In genomic region chr5:65175035-65175917, GRCm38 (mm10) we compare ENCODE assay signal across 9 mouse cellular contexts. TPM values are rescaled to one million over a fixed set of nuclear protein-coding genes. Genes with fewer than 3 reads are reported as not detected.
DNase-seq lines count a peak whose midpoint lies in the region; ATAC-seq lines count a peak whose summit lies in the region.
"Had no signal": no experiment of that assay in that cellular context is flagged by ENCODE, and none has a peak within 500 bp of the region (broad histone marks: within the 10 kb centered on the region; RNA-seq: fewer than 3 reads in every experiment).

No protein-coding gene starts in this region.

- 0 out of 2 replicates have a peak overlapping the region, but pooled peaks have one; percentile 11 for H3K27ac ChIP-seq in midbrain, embryonic 11.5 days (ENCODE audit: low read depth, low read length)
- H3K27ac ChIP-seq in midbrain, embryonic 10.5 days (replicated peaks) = no peak overlapping the region; the same call in 1 of the 2 replicates
- no peak overlapping the region for H3K27ac ChIP-seq in embryonic facial prominence, embryonic 15.5 days (replicated peaks)
- H3K27ac ChIP-seq in liver, embryonic 16.5 days (ENCODE audit: low read length) = no peak overlapping the region
- H3K27ac ChIP-seq: macrophage had no signal

- H3K4me1 ChIP-seq in midbrain, embryonic 11.5 days (ENCODE audit: control insufficient read depth, insufficient read depth, low read length) = peaks cover 4% of the 10 kb centered on the region; the same call in 1 of the 2 replicates
- H3K4me1 ChIP-seq in midbrain, embryonic 10.5 days = peaks cover 11% of the 10 kb centered on the region; the same call in 1 of the 2 replicates
- H3K4me1 ChIP-seq in embryonic facial prominence, embryonic 15.5 days = no peaks in the 10 kb centered on the region
- H3K4me1 ChIP-seq in liver, embryonic 16.5 days (ENCODE audit: control insufficient read depth, low read depth, low read length) = no peaks in the 10 kb centered on the region

- H3K4me2 ChIP-seq in midbrain, embryonic 11.5 days = peak overlapping the region; percentile 7; the same call in 1 of the 2 replicates
- 0 out of 2 replicates have a peak overlapping the region, but pooled peaks have one; percentile 8 for H3K4me2 ChIP-seq in embryonic facial prominence, embryonic 15.5 days (replicated peaks)
- peak overlapping the region; percentile 32; the same call in 1 of the 2 replicates for H3K4me2 ChIP-seq in liver, embryonic 16.5 days (ENCODE audit: low read depth, low read length)

- H3K4me3 ChIP-seq in midbrain, embryonic 11.5 days (ENCODE audit: low read depth, low read length) = no peak overlapping the region
- no peak overlapping the region for H3K4me3 ChIP-seq in midbrain, embryonic 10.5 days
- H3K4me3 ChIP-seq in embryonic facial prominence, embryonic 15.5 days (replicated peaks) = no peak overlapping the region
- 0 out of 2 replicates have a peak overlapping the region, but pooled peaks have one; percentile 1 for H3K4me3 ChIP-seq in liver, embryonic 16.5 days (ENCODE audit: low read depth, low read length)

- DNase-seq in midbrain, embryonic 11.5 days (ENCODE audit: low spot score, missing footprints) = peak; percentile 61
- DNase-seq in midbrain, embryonic 10.5 days (ENCODE audit: low spot score) = no peak
- peak; percentile 39 to 45 for DNase-seq in kidney, postnatal 25 days
- peak; percentile 72 for DNase-seq in right cerebral cortex, postnatal 25 days
- no peak for DNase-seq in testis, postnatal 10 days (ENCODE audit: low spot score)
- DNase-seq in urinary bladder, postnatal 36 days (ENCODE audit: low spot score in 2 of 2) = no peak

- WGBS in midbrain, embryonic 11.5 days = 69% methylated on average over 26 of the region's 26 CpGs
- WGBS in midbrain, embryonic 10.5 days = 69% methylated on average over 26 of the region's 26 CpGs
- 64% methylated on average over 26 of the region's 26 CpGs for WGBS in embryonic facial prominence, embryonic 15.5 days
- WGBS in liver, embryonic 16.5 days (ENCODE audit: insufficient replicate concordance) = 60% methylated on average over 26 of the region's 26 CpGs

- no peak; the same call in 1 of the 2 replicates for ATAC-seq in midbrain, embryonic 11.5 days (ENCODE audit: low FRiP score)
- ATAC-seq in embryonic facial prominence, embryonic 15.5 days (ENCODE audit: insufficient number of reproducible peaks, low FRiP score, low TSS enrichment, low read depth) = no peak
- ATAC-seq in liver, embryonic 16.5 days (ENCODE audit: low read depth) = peak; percentile 59

- no peaks in the 10 kb centered on the region for H3K9me3 ChIP-seq in midbrain, embryonic 11.5 days (ENCODE audit: control insufficient read depth, low read length)
- H3K9me3 ChIP-seq in midbrain, embryonic 10.5 days (replicated peaks) = no peaks in the 10 kb centered on the region
- H3K9me3 ChIP-seq in embryonic facial prominence, embryonic 15.5 days (replicated peaks) = no peaks in the 10 kb centered on the region
- H3K9me3 ChIP-seq in liver, embryonic 16.5 days (replicated peaks; ENCODE audit: control insufficient read depth, low read length) = no peaks in the 10 kb centered on the region

- no peaks in the 10 kb centered on the region for H3K36me3 ChIP-seq in midbrain, embryonic 11.5 days (ENCODE audit: control insufficient read depth, insufficient read depth, low read length)
- no peaks in the 10 kb centered on the region for H3K36me3 ChIP-seq in midbrain, embryonic 10.5 days
- H3K36me3 ChIP-seq in embryonic facial prominence, embryonic 15.5 days = no peaks in the 10 kb centered on the region
- H3K36me3 ChIP-seq in liver, embryonic 16.5 days (ENCODE audit: control insufficient read depth, insufficient read depth) = no peaks in the 10 kb centered on the region

- H3K27me3 ChIP-seq in midbrain, embryonic 11.5 days (ENCODE audit: control insufficient read depth, insufficient read depth, low read length) = no peaks in the 10 kb centered on the region
- H3K27me3 ChIP-seq in midbrain, embryonic 10.5 days (ENCODE audit: low read depth, poor library complexity, severe bottlenecking) = no peaks in the 10 kb centered on the region
- no peaks in the 10 kb centered on the region for H3K27me3 ChIP-seq in embryonic facial prominence, embryonic 15.5 days
- H3K27me3 ChIP-seq in liver, embryonic 16.5 days (ENCODE audit: control insufficient read depth, insufficient read depth, low read depth, low read length) = no peaks in the 10 kb centered on the region

- H3K9ac ChIP-seq in midbrain, embryonic 11.5 days (ENCODE audit: low read length) = peak overlapping the region; percentile 14
- no peak overlapping the region for H3K9ac ChIP-seq in embryonic facial prominence, embryonic 15.5 days
- H3K9ac ChIP-seq in liver, embryonic 16.5 days (ENCODE audit: low read depth, low read length) = no peak overlapping the region

RNA-seq across cellular contexts. Expression of gene Wdr19, which starts 24.2 kb away (rescaled TPM):
- 14.6 and 14.9 TPM in 2 replicates for polyA plus RNA-seq in midbrain, embryonic 11.5 days (2014; fragmentation: Nextera tagmentation; extraction: Ambion mirVana)
- 12.4 and 12.7 TPM in 2 replicates for polyA plus RNA-seq in midbrain, embryonic 10.5 days (2016; fragmentation: Nextera tagmentation; extraction: Ambion mirVana)
- 9.8 and 12.6 TPM in 2 replicates for polyA plus RNA-seq in embryonic facial prominence, embryonic 15.5 days (2015; fragmentation: Nextera tagmentation; extraction: Ambion mirVana)
- 0.59 and 1.2 TPM in 2 replicates for polyA plus RNA-seq in liver, embryonic 16.5 days (2015; fragmentation: Nextera tagmentation; extraction: Ambion mirVana)

Comparison
In these comparisons a context has a peak if more than half of its experiments do, and no peak if none do; other contexts are left out.
1. DNase-seq: peak in midbrain, embryonic 11.5 days (single experiment), kidney, postnatal 25 days (2 of 2) and right cerebral cortex, postnatal 25 days (single experiment); none in midbrain, embryonic 10.5 days (single experiment), testis, postnatal 10 days (single experiment) and urinary bladder, postnatal 36 days (0 of 2).
2. Peak in every context shown above with its lines, with median percentiles within 50 percentile points of each other: H3K4me2 ChIP-seq.